Mouse (Mus musculus): Measurements from ENCODE around the gene Adarb1. TPM values are rescaled to one million over a fixed set of nuclear protein-coding genes. Genes with fewer than 3 reads are reported as not detected.
A peak's percentile ranks its signal among the peaks of the same experiment; 100 is the strongest.

Adarb1 gene
- polyA plus RNA-seq, 1 experiment from 2014 or later: 0.16 TPM

DNA sequence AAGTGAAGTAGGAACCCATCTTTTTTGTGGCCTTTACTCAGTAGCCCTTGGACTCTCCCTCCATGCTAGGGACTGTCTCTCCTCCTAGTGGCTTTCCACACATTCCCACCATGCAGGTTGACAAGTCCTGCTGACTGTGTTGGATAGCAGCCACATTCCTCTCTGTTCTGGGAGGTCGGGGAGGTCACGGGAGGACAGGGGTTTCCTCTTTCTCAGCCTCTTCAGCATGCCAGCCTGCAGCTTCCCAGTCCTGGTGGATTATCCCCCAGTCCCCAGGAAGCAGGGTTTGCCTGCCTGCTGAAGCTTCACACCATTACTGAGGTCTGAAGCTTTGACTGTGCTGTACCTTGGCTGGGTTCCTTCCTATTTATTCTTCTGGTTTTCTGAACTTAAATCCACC, 29.7 kb upstream of the Adarb1 start:
- no peak overlapping the region for H3K27ac ChIP-seq
- no peak overlapping the region for H3K4me3 ChIP-seq (ENCODE audit: inconsistent target)
- no peaks in the 10 kb centered on the region for H3K36me3 ChIP-seq (ENCODE audit: inconsistent target)
- no peaks in the 10 kb centered on the region for H3K79me2 ChIP-seq (ENCODE audit: inconsistent target)
- WGBS (ENCODE audit: missing documents): 40% methylated on average over 2 of the region's 2 CpGs

DNA sequence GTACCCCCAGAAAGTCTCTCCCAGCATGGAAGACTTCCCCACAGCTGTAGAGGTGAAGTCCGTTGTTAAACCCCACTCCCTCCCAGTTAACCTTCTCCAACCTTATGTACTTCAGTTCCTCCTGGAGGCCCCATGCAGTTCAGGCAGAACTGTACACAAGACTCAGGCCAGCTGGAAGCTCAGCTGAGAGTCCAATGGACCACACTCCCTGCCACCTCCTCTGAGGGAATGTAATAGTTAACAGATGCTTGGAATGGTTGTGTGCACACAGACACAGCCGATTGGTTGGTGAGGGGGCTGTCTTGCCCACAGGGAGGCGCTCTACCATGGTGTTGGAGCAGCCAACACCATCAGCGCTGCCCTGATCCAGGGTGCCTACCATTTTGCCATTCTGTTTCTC, 24.2 kb upstream of the Adarb1 start:
- H3K36me3 ChIP-seq (ENCODE audit: inconsistent target): no peaks in the 10 kb centered on the region
- 89% methylated on average over 4 of the region's 4 CpGs for WGBS (ENCODE audit: missing documents)
- no peak overlapping the region for H3K27ac ChIP-seq
- no peaks in the 10 kb centered on the region for H3K79me2 ChIP-seq (ENCODE audit: inconsistent target)
- H3K4me3 ChIP-seq (ENCODE audit: inconsistent target): no peak overlapping the region

DNA sequence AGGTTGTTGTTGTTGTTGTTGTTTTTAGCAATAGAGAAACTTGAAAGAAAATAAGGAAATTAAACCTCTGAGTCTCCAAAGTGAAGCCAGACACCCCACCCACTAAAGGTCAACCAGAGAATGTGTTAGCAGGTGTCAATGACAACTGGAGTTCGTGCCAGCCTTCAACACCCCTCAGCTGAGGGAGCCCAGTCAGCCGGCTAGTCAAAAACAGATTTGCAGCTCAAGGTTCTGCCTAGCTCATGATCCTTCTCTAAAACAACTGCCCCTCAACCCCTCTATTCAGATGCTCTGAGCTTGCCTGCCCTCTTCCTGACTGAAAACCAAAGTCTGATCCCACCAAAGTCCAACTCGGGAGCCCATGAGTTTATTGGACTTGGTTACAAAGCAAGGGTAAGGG, 23.7 kb upstream of the Adarb1 start:
- Histone ChIP-seq H3K4me3 (ENCODE audit: inconsistent target) (no peak overlapping the region), H3K79me2 (ENCODE audit: inconsistent target) (no peaks in the 10 kb centered on the region), H3K36me3 (ENCODE audit: inconsistent target) (no peaks in the 10 kb centered on the region), H3K27ac (no peak overlapping the region)
- 92% methylated on average over 3 of the region's 3 CpGs for WGBS (ENCODE audit: missing documents)

DNA sequence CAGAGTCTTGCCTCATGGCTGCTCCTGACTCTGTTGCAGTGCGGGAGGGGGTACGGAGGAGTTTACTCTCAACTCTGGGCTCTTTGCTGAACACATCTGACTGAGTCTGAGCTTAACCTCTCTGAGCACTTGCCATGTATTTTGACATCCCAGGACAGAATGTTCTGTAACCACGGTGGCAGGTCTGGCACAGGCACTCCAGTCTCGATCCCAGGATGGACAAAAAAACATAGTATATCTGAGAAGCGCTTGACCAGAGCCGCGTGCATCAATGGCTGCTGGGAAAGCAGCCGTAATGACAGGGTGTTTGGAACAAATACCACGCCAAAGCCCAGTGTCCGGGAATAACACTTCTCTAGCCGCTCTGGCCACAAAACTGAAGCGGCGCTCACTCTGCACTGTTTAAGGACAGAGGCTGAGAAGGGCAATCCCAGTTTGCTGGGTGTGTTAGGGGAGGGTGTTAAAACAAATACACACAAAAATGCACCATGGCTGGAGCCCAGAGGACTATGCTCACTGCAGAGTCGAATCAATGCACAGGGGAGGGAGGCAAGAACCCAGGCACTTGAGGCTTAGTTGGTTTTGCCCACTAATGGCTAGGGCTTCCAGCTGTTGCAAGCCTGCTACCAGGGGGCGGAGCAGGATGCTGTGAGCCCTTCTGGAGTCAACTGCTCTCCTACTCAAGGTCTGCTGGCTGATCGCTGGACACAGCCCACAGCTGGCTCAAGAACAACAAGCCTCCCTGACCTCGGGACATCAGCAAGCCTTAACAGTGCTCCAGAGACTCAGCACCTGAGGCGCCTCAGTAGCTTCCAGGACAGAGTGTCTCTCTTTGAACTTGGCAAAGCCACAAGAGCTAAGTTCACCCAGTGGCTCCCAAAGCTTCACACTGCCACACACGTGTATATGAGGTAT, 23.0 kb upstream of the Adarb1 start:
- Histone ChIP-seq H3K4me3 (ENCODE audit: inconsistent target) (no peak overlapping the region), H3K27ac (no peak overlapping the region), H3K36me3 (ENCODE audit: inconsistent target) (no peaks in the 10 kb centered on the region), H3K79me2 (ENCODE audit: inconsistent target) (no peaks in the 10 kb centered on the region)
- WGBS (ENCODE audit: missing documents): 80% methylated on average over 19 of the region's 19 CpGs

DNA sequence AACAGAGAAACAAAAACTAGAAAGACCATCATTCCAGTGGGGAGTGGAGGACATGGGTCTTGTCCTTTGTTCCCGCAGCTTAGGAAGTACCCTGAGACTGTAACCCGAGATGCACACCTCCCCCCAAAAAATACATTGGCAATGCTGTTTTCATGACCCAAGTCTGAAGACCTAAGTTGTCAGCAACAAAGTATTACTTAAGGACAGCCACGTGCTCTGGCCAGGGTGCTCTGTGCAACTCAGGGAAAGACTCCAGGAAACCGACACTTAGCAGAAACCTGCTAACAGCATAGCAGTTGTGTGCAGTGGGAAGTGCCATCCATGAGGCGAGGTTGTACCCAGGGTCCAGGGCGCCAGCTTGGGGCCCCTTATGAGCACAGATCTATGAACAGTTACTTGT, 22.2 kb upstream of the Adarb1 start:
- Histone ChIP-seq H3K79me2 (ENCODE audit: inconsistent target) (no peaks in the 10 kb centered on the region), H3K36me3 (ENCODE audit: inconsistent target) (no peaks in the 10 kb centered on the region), H3K27ac (no peak overlapping the region), H3K4me3 (ENCODE audit: inconsistent target) (no peak overlapping the region)
- 34% methylated on average over 6 of the region's 6 CpGs for WGBS (ENCODE audit: missing documents)

DNA sequence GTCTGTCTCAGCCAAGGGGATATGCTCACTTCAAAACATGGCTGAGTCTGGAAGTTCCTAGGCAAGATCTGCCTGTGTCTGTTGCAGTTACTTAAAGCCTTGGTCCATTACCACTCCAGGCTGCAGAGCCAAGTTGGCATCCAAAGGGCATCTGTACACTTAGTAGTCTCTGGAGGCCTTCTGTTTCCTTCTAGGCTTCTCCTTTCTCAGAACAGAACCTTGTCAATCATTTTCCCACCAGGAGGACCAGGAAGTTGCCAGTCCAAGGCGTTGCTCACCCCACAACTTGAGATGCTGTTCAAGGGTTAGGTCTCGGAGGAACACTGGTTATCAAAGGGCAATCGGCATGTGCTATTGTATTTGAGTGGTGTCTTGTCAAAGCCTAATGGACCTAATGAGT, 21.0 kb upstream of the Adarb1 start:
- 90% methylated on average over 3 of the region's 3 CpGs for WGBS (ENCODE audit: missing documents)
- Histone ChIP-seq H3K79me2 (ENCODE audit: inconsistent target) (no peaks in the 10 kb centered on the region), H3K27ac (no peak overlapping the region), H3K36me3 (ENCODE audit: inconsistent target) (no peaks in the 10 kb centered on the region), H3K4me3 (ENCODE audit: inconsistent target) (no peak overlapping the region)

DNA sequence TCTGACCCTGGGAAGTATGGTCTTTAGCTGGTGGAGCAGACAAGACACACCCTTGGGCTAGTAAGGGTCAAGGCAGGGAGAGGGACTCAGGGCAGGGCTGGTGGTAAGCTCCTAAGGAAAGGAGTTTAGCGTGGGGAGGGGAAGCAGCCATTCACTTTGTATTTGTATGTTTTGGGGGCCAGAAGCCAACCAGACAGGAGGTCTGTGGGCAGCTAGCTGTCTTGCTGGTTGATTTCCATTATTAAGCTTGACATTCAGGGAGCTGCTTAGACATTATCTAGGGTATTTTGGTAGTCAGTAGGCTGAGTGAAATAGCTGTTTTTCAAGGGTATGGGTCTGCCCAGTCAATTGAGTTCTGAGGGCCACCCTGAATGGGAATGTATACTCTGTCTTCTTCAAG, 20.0 kb upstream of the Adarb1 start:
- Histone ChIP-seq H3K27ac (no peak overlapping the region), H3K4me3 (ENCODE audit: inconsistent target) (no peak overlapping the region), H3K79me2 (ENCODE audit: inconsistent target) (no peaks in the 10 kb centered on the region), H3K36me3 (ENCODE audit: inconsistent target) (no peaks in the 10 kb centered on the region)
- 71% methylated on average over 1 of the region's 1 CpGs for WGBS (ENCODE audit: missing documents)

DNA sequence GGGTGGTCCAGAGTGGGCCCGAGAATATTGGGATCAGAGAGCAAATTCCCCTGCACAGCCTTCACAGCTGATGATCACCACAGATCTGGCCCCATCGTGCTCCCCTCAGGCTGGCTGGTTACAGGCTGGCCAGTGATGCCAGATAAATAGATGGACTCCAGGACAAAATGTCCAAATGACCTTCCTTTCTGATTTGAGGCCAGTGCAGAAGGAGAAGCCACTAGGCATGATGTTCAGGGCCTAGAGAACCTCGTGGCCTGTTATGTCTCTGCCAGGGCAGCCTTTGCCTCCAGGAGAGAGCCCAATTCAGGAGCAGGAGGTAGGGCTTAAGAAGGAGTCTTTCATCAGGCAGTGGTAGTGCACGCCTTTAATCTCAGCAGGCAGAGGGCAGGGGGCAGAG, 17.3 kb upstream of the Adarb1 start:
- 81% methylated on average over 4 of the region's 4 CpGs for WGBS (ENCODE audit: missing documents)
- Histone ChIP-seq H3K79me2 (ENCODE audit: inconsistent target) (no peaks in the 10 kb centered on the region), H3K27ac (no peak overlapping the region), H3K36me3 (ENCODE audit: inconsistent target) (no peaks in the 10 kb centered on the region), H3K4me3 (ENCODE audit: inconsistent target) (no peak overlapping the region)

DNA sequence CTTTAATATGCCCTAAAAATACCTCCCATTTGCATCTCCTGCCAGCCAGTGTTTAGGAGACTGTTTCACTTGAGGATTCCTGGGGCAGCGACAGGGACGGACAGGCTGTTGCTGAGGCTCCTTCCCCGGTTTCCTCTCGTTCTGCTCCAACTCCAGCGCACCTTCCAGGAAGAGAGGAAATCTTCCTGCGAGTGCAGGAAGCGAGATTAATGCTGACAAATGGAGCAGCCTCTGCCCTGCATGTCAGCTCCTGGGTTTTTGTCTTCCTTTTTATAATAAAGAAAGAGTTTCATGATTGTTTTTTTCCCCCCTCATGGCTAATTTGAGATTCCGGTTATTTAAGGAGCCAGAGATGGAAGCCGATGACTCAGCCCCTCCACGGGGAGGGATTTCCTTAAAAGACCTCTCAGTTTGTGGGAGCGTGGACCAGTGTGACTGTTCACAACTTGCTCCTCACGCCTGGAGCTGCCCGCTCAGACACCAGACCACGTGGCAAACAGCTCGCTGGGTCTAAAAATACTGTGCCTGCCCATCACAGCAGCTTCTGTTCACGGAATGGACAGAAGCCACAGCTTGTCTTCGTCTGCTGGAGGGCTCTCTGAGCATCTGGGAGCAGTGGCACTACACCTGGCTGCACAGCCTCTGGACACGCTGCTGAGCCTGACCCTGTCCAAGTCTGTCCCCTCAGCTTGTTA, 16.5 kb upstream of the Adarb1 start:
- H3K4me3 ChIP-seq (ENCODE audit: inconsistent target): no peak overlapping the region

DNA sequence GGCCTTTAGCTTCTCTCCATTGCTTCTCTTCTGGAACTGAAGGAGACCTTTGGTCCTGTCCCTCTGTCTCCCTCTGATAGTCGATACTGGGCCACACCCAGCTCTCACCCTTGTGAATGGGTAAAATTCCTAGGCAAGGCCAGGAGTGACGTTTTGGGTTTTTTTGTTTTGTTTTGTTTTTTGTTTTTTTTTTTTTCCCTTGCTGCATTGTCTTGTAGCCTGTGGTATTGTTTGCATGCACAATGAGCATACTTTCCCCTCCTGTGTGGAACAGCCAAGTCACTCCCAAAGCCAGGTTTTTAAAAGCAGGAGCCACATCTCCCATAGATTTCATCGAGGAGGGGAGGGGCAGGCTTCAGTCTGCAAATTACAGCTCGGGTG, 16.0 kb upstream of the Adarb1 start:
- Histone ChIP-seq H3K36me3 (ENCODE audit: inconsistent target) (no peaks in the 10 kb centered on the region), H3K27ac (no peak overlapping the region), H3K4me3 (ENCODE audit: inconsistent target) (no peak overlapping the region), H3K79me2 (ENCODE audit: inconsistent target) (no peaks in the 10 kb centered on the region)
- WGBS (ENCODE audit: missing documents): 49% methylated on average over 4 of the region's 4 CpGs

More for the DNA sequence above, 16.5 kb upstream of the Adarb1 start:
- WGBS (ENCODE audit: missing documents): 11% methylated on average over 18 of the region's 18 CpGs
- Histone ChIP-seq H3K36me3 (ENCODE audit: inconsistent target) (no peaks in the 10 kb centered on the region), H3K27ac (no peak overlapping the region), H3K79me2 (ENCODE audit: inconsistent target) (no peaks in the 10 kb centered on the region)

DNA sequence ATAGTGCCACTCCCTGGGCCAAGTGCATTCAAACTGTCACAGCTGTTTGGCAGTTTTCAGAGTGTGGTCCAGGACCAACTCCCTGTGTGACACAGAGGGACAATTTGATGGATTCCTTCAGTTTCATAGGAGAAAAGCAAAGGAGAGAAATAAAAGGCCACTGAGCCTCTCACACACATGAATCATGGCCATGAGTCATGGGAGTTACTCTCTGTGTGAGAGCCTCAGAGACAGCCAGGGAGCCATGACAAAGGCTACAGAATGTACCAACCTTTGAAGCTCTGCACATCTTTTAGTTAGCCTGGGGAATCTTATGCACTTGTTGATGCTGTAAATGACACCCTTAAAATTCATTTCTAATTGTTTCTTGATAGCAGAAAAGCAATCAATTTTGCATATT, 12.7 kb upstream of the Adarb1 start:
- Histone ChIP-seq H3K79me2 (ENCODE audit: inconsistent target) (no peaks in the 10 kb centered on the region), H3K36me3 (ENCODE audit: inconsistent target) (no peaks in the 10 kb centered on the region), H3K27ac (no peak overlapping the region), H3K4me3 (ENCODE audit: inconsistent target) (no peak overlapping the region)

DNA sequence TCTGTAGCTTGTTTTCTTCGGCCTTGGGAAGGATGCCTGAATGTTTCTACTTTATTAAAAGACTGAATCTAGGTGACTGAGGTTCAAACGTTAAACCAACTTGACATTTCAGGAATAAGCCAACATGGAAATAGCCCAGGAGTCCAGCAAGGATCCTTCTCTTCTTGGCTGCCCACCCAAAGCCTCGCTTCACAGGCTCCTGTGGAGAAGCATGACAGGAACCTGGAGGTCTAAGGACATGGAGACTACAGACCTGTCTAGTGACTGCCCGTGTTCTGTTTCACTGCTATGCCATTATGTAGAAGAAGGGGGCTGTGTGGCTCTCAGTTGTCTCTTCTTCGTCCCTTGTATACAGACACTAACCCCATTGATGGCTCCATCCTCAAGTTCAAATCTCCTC, 11.9 kb upstream of the Adarb1 start:
- H3K79me2 ChIP-seq (ENCODE audit: inconsistent target): no peaks in the 10 kb centered on the region

DNA sequence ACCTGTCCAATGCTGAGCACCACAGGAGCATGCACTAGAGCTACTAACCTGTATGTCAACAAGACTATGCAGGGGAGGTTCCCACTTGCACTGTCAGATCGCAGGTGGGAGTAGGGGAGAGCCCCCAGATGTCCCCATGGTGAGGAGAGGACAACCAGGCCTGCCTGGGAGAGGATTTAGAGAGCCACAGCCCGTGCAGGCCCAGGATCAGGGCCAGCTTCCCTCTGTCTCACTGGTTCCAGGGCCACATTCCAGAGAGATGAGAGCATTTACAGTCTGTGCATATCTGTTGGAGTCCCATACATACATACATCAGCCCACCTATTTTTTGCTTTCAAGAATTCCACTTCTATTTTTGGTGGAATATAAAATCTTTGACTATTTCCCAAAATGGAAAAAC, 9.5 kb upstream of the Adarb1 start:
- WGBS (ENCODE audit: missing documents): 81% methylated on average over 2 of the region's 2 CpGs
- Histone ChIP-seq H3K27ac (no peak overlapping the region), H3K4me3 (ENCODE audit: inconsistent target) (no peak overlapping the region), H3K36me3 (ENCODE audit: inconsistent target) (no peaks in the 10 kb centered on the region), H3K79me2 (ENCODE audit: inconsistent target) (no peaks in the 10 kb centered on the region)

More for the DNA sequence above, 11.9 kb upstream of the Adarb1 start:
- Histone ChIP-seq H3K36me3 (ENCODE audit: inconsistent target) (no peaks in the 10 kb centered on the region), H3K27ac (no peak overlapping the region), H3K4me3 (ENCODE audit: inconsistent target) (no peak overlapping the region)
- WGBS (ENCODE audit: missing documents): 89% methylated on average over 5 of the region's 5 CpGs

DNA sequence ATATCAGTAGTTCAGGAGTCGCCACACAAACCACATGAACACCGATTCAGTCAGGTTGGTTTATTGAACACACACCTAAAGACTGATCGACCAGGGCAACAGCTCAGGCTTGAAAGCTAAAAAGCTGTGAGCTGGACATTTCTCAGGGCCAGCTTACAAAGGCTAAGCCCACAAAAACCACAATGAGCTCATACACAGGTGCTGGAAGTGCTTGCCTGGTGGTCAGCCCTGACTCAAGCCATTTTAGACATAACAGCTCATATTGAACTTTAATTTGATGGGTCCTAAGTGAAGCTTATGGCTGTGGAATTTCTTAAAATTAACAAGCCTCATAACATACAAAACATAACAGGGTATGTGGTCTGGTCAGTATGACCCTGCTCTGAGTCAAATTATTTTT, 2.1 kb upstream of the Adarb1 start:
- H3K79me2 ChIP-seq (ENCODE audit: inconsistent target): no peaks in the 10 kb centered on the region
- H3K4me3 ChIP-seq (ENCODE audit: inconsistent target): no peak overlapping the region
- no peaks in the 10 kb centered on the region for H3K36me3 ChIP-seq (ENCODE audit: inconsistent target)
- 93% methylated on average over 3 of the region's 3 CpGs for WGBS (ENCODE audit: missing documents)
- no peak overlapping the region for H3K27ac ChIP-seq

DNA sequence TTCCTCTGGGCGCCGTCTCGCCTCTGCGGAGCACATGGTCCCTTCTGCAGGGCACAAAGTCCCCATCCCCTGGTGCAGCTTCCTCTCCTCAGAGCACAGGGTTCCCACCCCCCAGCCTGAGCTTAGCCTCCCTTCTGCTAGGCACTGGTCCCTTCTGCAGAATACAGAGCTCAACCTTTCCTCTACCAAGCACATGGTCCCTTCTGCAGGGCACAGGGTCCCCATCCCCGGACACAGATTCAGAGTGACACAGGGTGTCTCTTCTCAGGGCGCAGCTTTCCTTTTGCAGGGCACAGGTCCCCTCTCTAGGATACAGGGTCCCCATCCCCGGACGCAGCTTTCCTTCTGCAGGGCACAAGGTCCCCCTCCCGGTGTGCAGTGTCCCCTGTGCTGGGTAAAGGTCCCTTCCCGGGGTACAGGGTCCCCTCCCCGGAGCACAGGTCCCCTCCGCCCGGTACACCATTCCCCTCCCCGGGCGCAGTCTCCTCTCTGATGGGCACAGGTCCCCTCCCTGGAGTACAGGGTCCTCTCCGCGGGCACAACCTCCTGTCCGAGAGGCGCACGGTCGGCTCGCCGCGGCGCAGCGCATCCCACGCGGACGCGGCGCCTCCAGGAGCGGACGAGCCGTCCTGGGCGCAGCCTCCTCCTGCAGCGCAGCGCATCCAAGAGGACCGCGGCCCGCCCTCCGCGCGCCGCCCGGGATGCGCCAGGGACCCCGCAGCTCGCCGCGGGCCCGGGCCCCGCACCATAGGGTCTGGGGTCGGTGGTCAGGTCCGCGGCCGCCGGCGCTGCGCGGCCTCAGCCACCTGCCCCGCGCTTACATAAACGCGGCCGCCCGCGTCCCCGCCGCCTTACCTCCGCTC, 599 bp downstream of the Adarb1 start:
- Histone ChIP-seq H3K27ac (no peak overlapping the region), H3K36me3 (ENCODE audit: inconsistent target) (no peaks in the 10 kb centered on the region), H3K4me3 (ENCODE audit: inconsistent target) (peak overlapping the region; percentile 3; the same call in 1 of the 2 replicates), H3K79me2 (ENCODE audit: inconsistent target) (no peaks in the 10 kb centered on the region)
- WGBS (ENCODE audit: missing documents): under 1% methylated on average over 63 of the region's 70 CpGs
